Mouse (Mus musculus) MEL (cell line): ENCODE results near the gene Kcnh7. TPM values are rescaled to one million over a fixed set of nuclear protein-coding genes. Genes with fewer than 3 reads are reported as not detected.

Experiments
- DNase-seq: peaks from one replicate; pipeline ENCODE4 v3.0.0; 2011; ENCODE audit warnings: low read depth, low spot score
- H3K27ac ChIP-seq: 2 replicates; pipeline ENCODE4 v1.5.1; 2012; ENCODE audit warnings: low read depth, mild to moderate bottlenecking, control low read depth, low read length, moderate library complexity; ENCODE audit not compliant: control insufficient read depth
- H3K27me3 ChIP-seq, 2 experiments: fragments of 150-350 bp in 1 of 2; sonication (generic) in 1 of 2; 2 replicates each; pipeline ENCODE4 v1.6.1; 2012; ENCODE audit warnings: low read length in 2 of 2, mild to moderate bottlenecking in 2 of 2, improper control_type of control experiment in 1 of 2, moderate library complexity in 1 of 2; ENCODE audit not compliant: insufficient read depth in 2 of 2, control insufficient read depth in 1 of 2
- H3K36me3 ChIP-seq, 2 experiments: 2 replicates each; pipeline ENCODE4 v1.6.1; 2012 to 2014; ENCODE audit warnings: low read length in 2 of 2, improper control_type of control experiment in 1 of 2, inconsistent platforms in 1 of 2, mild to moderate bottlenecking in 1 of 2; ENCODE audit not compliant: insufficient read depth in 2 of 2, control insufficient read depth in 1 of 2
- H3K4me1 ChIP-seq, 2 experiments: fragments of 150-350 bp in 1 of 2; sonication (generic) in 1 of 2; 2 replicates each; pipeline ENCODE4 v1.6.1; 2012; ENCODE audit warnings: low read length in 2 of 2, improper control_type of control experiment in 1 of 2, mild to moderate bottlenecking in 1 of 2; ENCODE audit not compliant: insufficient read depth in 2 of 2, control insufficient read depth in 1 of 2
- H3K4me3 ChIP-seq, 2 experiments: fragments of 150-350 bp in 1 of 2; sonication (generic) in 1 of 2; 2 replicates each; pipeline ENCODE4 v1.5.1; 2012; ENCODE audit warnings: low read depth in 2 of 2, low read length in 2 of 2, mild to moderate bottlenecking in 2 of 2, moderate library complexity in 2 of 2, control low read depth in 1 of 2, improper control_type of control experiment in 1 of 2; ENCODE audit not compliant: control insufficient read depth in 1 of 2, insufficient read depth in 1 of 2
- H3K79me2 ChIP-seq: 2 replicates; pipeline ENCODE4 v1.6.1; 2012; ENCODE audit warnings: mild to moderate bottlenecking, low read length, moderate library complexity; ENCODE audit not compliant: control insufficient read depth, poor library complexity, insufficient read depth
- H3K9ac ChIP-seq: 2 replicates; pipeline ENCODE4 v1.6.1; 2012; ENCODE audit warnings: low read depth, mild to moderate bottlenecking, control low read depth, low read length, moderate library complexity; ENCODE audit not compliant: control insufficient read depth, poor library complexity, severe bottlenecking
- H3K9me3 ChIP-seq: fragments of 150-350 bp; sonication (generic); replicated peaks from 2 replicates; pipeline ENCODE4 v1.6.1; 2012; ENCODE audit warnings: mild to moderate bottlenecking, low read length, improper control_type of control experiment, moderate library complexity; ENCODE audit not compliant: insufficient read depth
- CHD2 ChIP-seq: IDR thresholded peaks from 2 replicates; pipeline ENCODE4 v1.6.1; 2011; ENCODE audit warnings: low read length, improper control_type of control experiment
- CTCF ChIP-seq, 3 experiments: IDR thresholded peaks in 2 of 3; conservative IDR thresholded peaks in 1 of 3; 2 replicates each; pipeline ENCODE4 v1.5.1; 2011 to 2012; ENCODE audit warnings: low read length in 3 of 3, low read depth in 2 of 3, mild to moderate bottlenecking in 2 of 3, improper control_type of control experiment in 1 of 3, inconsistent platforms in 1 of 3, mixed read lengths in 1 of 3, moderate library complexity in 1 of 3; ENCODE audit not compliant: control insufficient read depth in 1 of 3, insufficient read depth in 1 of 3, poor library complexity in 1 of 3, severe bottlenecking in 1 of 3
- ELF1 ChIP-seq: IDR thresholded peaks from 2 replicates; pipeline ENCODE4 v1.6.1; 2014; ENCODE audit warnings: low read depth, mild to moderate bottlenecking, inconsistent platforms, low read length, improper control_type of control experiment, moderate library complexity
- HCFC1 ChIP-seq: IDR thresholded peaks from 2 replicates; pipeline ENCODE4 v1.6.1; 2012; ENCODE audit warnings: low read depth, mild to moderate bottlenecking, inconsistent platforms, low read length, improper control_type of control experiment, moderate library complexity
- JUND ChIP-seq: IDR thresholded peaks from 2 replicates; pipeline ENCODE4 v1.6.1; 2011; ENCODE audit warnings: low read depth, mild to moderate bottlenecking, improper control_type of control experiment, low read length
- KAT2A ChIP-seq: conservative IDR thresholded peaks from 2 replicates; pipeline ENCODE4 v1.6.1; 2012; ENCODE audit warnings: low read depth, low read length, improper control_type of control experiment, inconsistent platforms
- MAFK ChIP-seq: IDR thresholded peaks from 2 replicates; pipeline ENCODE4 v1.6.1; 2011; ENCODE audit warnings: low read depth, mild to moderate bottlenecking, low read length, improper control_type of control experiment, borderline replicate concordance
- MEF2A ChIP-seq: IDR thresholded peaks from 2 replicates; pipeline ENCODE4 v1.6.1; 2014; ENCODE audit warnings: low read depth, mild to moderate bottlenecking, inconsistent platforms, low read length, improper control_type of control experiment; ENCODE audit not compliant: poor library complexity, insufficient replicate concordance, severe bottlenecking; ENCODE audit errors: extremely low read depth
- MYB ChIP-seq: IDR thresholded peaks from 2 replicates; pipeline ENCODE4 v1.6.1; 2011; ENCODE audit warnings: mild to moderate bottlenecking, low read depth, low read length, improper control_type of control experiment
- NELFE ChIP-seq: IDR thresholded peaks from 2 replicates; pipeline ENCODE4 v1.6.1; 2011; ENCODE audit warnings: low read depth, low read length, improper control_type of control experiment
- POLR2A ChIP-seq, 2 experiments: IDR thresholded peaks; 2 replicates each; pipeline ENCODE4 v1.6.1; 2011 to 2012; ENCODE audit warnings: low read length in 2 of 2, mild to moderate bottlenecking in 2 of 2, control low read depth in 1 of 2, improper control_type of control experiment in 1 of 2, low read depth in 1 of 2, moderate library complexity in 1 of 2; ENCODE audit not compliant: control insufficient read depth in 1 of 2, insufficient read depth in 1 of 2, poor library complexity in 1 of 2
- SMC3 ChIP-seq: IDR thresholded peaks from 2 replicates; pipeline ENCODE4 v1.6.1; 2011; ENCODE audit warnings: low read depth, low read length, improper control_type of control experiment
- TBP ChIP-seq: IDR thresholded peaks from 2 replicates; pipeline ENCODE4 v1.8.0; 2011; ENCODE audit warnings: low read depth, low read length, improper control_type of control experiment
- TCF12 ChIP-seq: IDR thresholded peaks from 2 replicates; pipeline ENCODE4 v1.6.1; 2014; ENCODE audit warnings: low read depth, mild to moderate bottlenecking, inconsistent platforms, low read length, improper control_type of control experiment, moderate library complexity
- ZC3H11A ChIP-seq: IDR thresholded peaks from 2 replicates; pipeline ENCODE4 v1.6.1; 2012; ENCODE audit warnings: low read depth, mild to moderate bottlenecking, inconsistent platforms, low read length, improper control_type of control experiment
- ZMIZ1 ChIP-seq: IDR thresholded peaks from 2 replicates; pipeline ENCODE4 v1.6.1; 2012; ENCODE audit warnings: low read depth, mild to moderate bottlenecking, inconsistent platforms, low read length, improper control_type of control experiment, moderate library complexity
- polyA plus RNA-seq, 2 experiments: library from polyadenylated mRNA; stranded (reverse) in 1 of 2; unstranded in 1 of 2; fragments of >175 nt in 1 of 2; fragments of >200 nt in 1 of 2; gene quantifications; 2 replicates each; pipeline versions ENCODE4 v1.2.1 to v1.2.4; 2012; ENCODE audit warnings: low replicate concordance in 2 of 2, low read depth in 1 of 2; ENCODE audit not compliant: insufficient read length in 2 of 2, insufficient read depth in 1 of 2, missing spikeins in 1 of 2
- total RNA-seq: library from RNA; depleted of rRNA; stranded (reverse); fragments of 300-350 nt; gene quantifications from 2 replicates; pipeline ENCODE4 v1.2.3, GENCODE M21; 2012

Gene Kcnh7
- total and polyA plus RNA-seq, 3 experiments = under 0.01 to 0.13 TPM; not detected in 1

DNA sequence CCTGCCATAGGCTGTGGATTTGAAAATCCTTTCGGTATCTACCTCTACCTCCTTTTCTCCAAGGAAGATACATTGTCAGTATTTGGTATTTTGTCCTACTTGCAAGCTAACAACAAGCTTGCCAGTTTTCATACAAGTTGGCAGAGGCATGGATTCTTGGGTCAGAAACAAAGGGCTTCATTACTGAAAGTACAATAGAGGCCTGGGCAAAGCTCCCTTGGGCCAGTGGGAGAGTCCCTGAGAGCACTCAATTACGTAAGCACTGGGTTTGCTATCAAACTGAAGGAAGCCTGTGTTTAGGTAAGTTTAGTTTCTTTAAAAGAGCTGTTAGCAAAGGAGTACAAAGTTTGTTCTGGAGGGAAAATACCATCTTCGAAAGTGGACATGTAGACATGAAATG, 521.5 kb downstream of the Kcnh7 start:
- H3K36me3 ChIP-seq = peaks cover 0 to 6% of the 10 kb centered on the region in 2 experiments; a peak in 2 of 4 replicates
- H3K9me3 ChIP-seq = no peaks in the 10 kb centered on the region
- TF ChIP-seq ZMIZ1 (no peak), CTCF (IDR thresholded peaks at IDR 0.05 in 2 of 3, conservative IDR thresholded peaks at IDR 0.05 in 1 of 3; ENCODE audit: control insufficient read depth in 1 of 3, insufficient read depth in 1 of 3, low read depth in 2 of 3, low read length in 3 of 3, poor library complexity in 1 of 3, severe bottlenecking in 1 of 3) (no peak), MAFK (no peak), CHD2 (no peak), MEF2A (no peak), MYB (no peak), SMC3 (no peak), ELF1 (no peak)
- no peak overlapping the region for H3K9ac ChIP-seq
- H3K27ac ChIP-seq = no peak overlapping the region
- peaks cover 5 to 9% of the 10 kb centered on the region in 2 experiments for H3K4me1 ChIP-seq
- no peak overlapping the region for H3K4me3 ChIP-seq
- no peaks in the 10 kb centered on the region for H3K27me3 ChIP-seq
- peaks cover 5% of the 10 kb centered on the region for H3K79me2 ChIP-seq
- DNase-seq = no peak

DNA sequence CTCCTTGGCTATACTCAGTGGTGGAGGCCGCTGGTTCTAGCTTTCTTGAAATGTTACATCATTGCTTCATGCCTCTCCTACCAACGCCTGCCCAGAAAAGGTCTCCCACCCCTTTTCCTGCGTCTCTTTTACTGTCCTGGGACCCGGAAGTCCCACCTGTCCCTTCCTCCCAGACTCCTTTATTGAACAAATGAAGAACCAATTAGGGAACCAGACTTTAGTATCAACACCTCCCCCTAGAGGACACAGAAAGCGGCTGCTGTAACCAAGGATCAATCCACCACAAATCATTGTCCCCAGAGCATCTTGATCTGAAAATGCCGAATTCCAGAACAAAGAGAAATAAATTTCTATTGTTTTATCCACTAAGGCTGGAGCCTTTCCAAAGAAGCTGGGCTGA, 523.5 kb downstream of the Kcnh7 start:
- peak; percentile 73 for DNase-seq
- Histone ChIP-seq H3K4me1 (peaks cover 5 to 8% of the 10 kb centered on the region in 2 experiments), H3K27ac (peak overlapping the region; percentile 47; the same call in 1 of the 2 replicates), H3K36me3 (peaks cover 0 to 5% of the 10 kb centered on the region in 2 experiments; a peak in 2 of 4 replicates), H3K4me3 (peak overlapping the region; percentile 27 to 66; a peak in 3 of 4 replicates), H3K27me3 (no peaks in the 10 kb centered on the region), H3K9me3 (no peaks in the 10 kb centered on the region), H3K79me2 (peaks cover 4% of the 10 kb centered on the region), H3K9ac (peak overlapping the region; percentile 70)
- TF ChIP-seq TBP (peak; percentile 52), POLR2A (IDR thresholded peaks at IDR 0.05; ENCODE audit: control insufficient read depth in 1 of 2, insufficient read depth in 1 of 2, low read depth in 1 of 2, low read length in 2 of 2, poor library complexity in 1 of 2) (peak in 1 of 2 experiments; percentile 32; a peak in 1 of 4 replicates), TCF12 (no peak), CTCF (IDR thresholded peaks at IDR 0.05 in 2 of 3, conservative IDR thresholded peaks at IDR 0.05 in 1 of 3; ENCODE audit: control insufficient read depth in 1 of 3, insufficient read depth in 1 of 3, low read depth in 2 of 3, low read length in 3 of 3, poor library complexity in 1 of 3, severe bottlenecking in 1 of 3) (peak; percentile 10 to 65 (median 58); a peak in 4 of 6 replicates), SMC3 (0 out of 2 replicates have a peak, but pooled peaks have one; percentile 4), HCFC1 (peak; percentile 51; the same call in 1 of the 2 replicates), KAT2A (no peak), ELF1 (peak; percentile 74), ZC3H11A (no peak)

DNA sequence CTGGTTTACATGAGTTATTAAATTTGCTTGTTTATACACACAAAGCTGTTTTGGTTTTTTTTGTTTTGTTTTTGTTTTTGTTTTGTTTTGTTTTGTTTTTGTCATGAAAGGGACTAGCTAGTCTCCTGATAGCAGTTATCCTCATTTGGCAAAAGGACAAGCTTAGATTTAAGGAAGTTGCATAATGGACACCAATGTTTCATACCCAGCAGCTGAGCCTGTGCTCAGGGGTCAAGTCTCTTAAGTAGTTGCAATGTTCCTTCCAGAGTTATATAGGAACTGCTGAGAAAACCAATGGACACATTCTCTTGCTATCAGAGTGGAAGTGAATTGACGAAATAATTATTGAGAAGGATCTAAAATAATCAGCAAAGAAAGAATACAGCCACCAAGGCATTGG, 528.0 kb downstream of the Kcnh7 start:
- H3K9me3 ChIP-seq = no peaks in the 10 kb centered on the region
- TF ChIP-seq ELF1 = no peak
- no peak for TF ChIP-seq NELFE
- TF ChIP-seq JUND = no peak

More for the DNA sequence above, 528.0 kb downstream of the Kcnh7 start:
- no peak overlapping the region for H3K27ac ChIP-seq
- no peak overlapping the region for H3K9ac ChIP-seq
- H3K4me3 ChIP-seq = no peak overlapping the region
- H3K4me1 ChIP-seq = peaks cover 2 to 5% of the 10 kb centered on the region in 2 experiments; a peak in 2 of 4 replicates
- H3K27me3 ChIP-seq = no peaks in the 10 kb centered on the region
- no peak for DNase-seq
- H3K36me3 ChIP-seq = peaks cover 0 to 2% of the 10 kb centered on the region in 2 experiments; a peak in 1 of 4 replicates
- no peaks in the 10 kb centered on the region for H3K79me2 ChIP-seq
